Mouse (Mus musculus): Measurements from ENCODE around the gene Dnajb4. TPM values are rescaled to one million over a fixed set of nuclear protein-coding genes. Genes with fewer than 3 reads are reported as not detected.

Dnajb4 gene
- polyA plus RNA-seq, 1 experiment from 2014 or later: 85.0 TPM

- no peak for TF ChIP-seq CTCF (IDR thresholded peaks at IDR 0.05)
- DNase-seq (ENCODE audit: low read depth, low spot score) (no peak), ATAC-seq (peak; percentile 57)
- in situ Hi-C loops (cut with MboI; ENCODE audit: low pct_unique_long_range_greater_than_20kb): no loop called here
- H3K27me3 ChIP-seq: no peaks in the 10 kb centered on the region
- ChIA-PET CTCF (interaction anchor here (0.9 to 2.2 kb wide), 6 partner anchors 15 to 100 kb away, joined by 3 to 11 read pairs (median 6); no protein-coding TSS in a partner anchor), POLR2A (interaction anchor here (0.6 to 2.2 kb wide), 10 partner anchors 9 to 99 kb away, joined by 3 to 8 read pairs (median 4); no protein-coding TSS in a partner anchor)
Measured at GRCm38 (mm10) chr3:152210728-152211391, 758 bp upstream of the Dnajb4 start.

- TF ChIP-seq CTCF (IDR thresholded peaks at IDR 0.05): no peak
- H3K27me3 ChIP-seq: no peaks in the 10 kb centered on the region
- in situ Hi-C loops (cut with MboI; ENCODE audit: low pct_unique_long_range_greater_than_20kb): no loop called here
- DNase-seq (ENCODE audit: low read depth, low spot score): no peak
- ChIA-PET CTCF (interaction anchor here (0.6 to 2.2 kb wide), 6 partner anchors 10 to 99 kb away, joined by 3 to 8 read pairs (median 5); no protein-coding TSS in a partner anchor), POLR2A (interaction anchor here (0.7 to 1.9 kb wide), 5 partner anchors 14 to 87 kb away, joined by 3 to 7 read pairs (median 4); no protein-coding TSS in a partner anchor)
- peak; percentile 27 for ATAC-seq
Measured at GRCm38 (mm10) chr3:152209177-152209966, 730 bp downstream of the Dnajb4 start.

GRCm38 (mm10) chr3:152208096-152208885, 1.8 kb downstream of the Dnajb4 start:
- ATAC-seq: no peak
- in situ Hi-C loops (cut with MboI; ENCODE audit: low pct_unique_long_range_greater_than_20kb): no loop called here
- no peaks in the 10 kb centered on the region for H3K27me3 ChIP-seq
- POLR2A ChIA-PET: interaction anchor here (0.8 to 1.9 kb wide), 3 partner anchors 13 to 66 kb away, joined by 3 to 7 read pairs (median 3); no protein-coding TSS in a partner anchor
- CTCF ChIA-PET: interaction anchor here (0.6 to 1.5 kb wide), 6 partner anchors 9 to 98 kb away, joined by 3 to 7 read pairs (median 4); no protein-coding TSS in a partner anchor
- TF ChIP-seq CTCF (IDR thresholded peaks at IDR 0.05): no peak
- DNase-seq (ENCODE audit: low read depth, low spot score): no peak

GRCm38 (mm10) chr3:152207156-152207555, 2.9 kb downstream of the Dnajb4 start:
- ChIA-PET CTCF (interaction anchor here (1.0 to 3.7 kb wide), 5 partner anchors 11 to 95 kb away, joined by 4 to 19 read pairs (median 12); no protein-coding TSS in a partner anchor), POLR2A (no interaction called here)
- H3K27me3 ChIP-seq: no peaks in the 10 kb centered on the region
- TF ChIP-seq CTCF (IDR thresholded peaks at IDR 0.05): no peak
- in situ Hi-C loops (cut with MboI; ENCODE audit: low pct_unique_long_range_greater_than_20kb): no loop called here
- no peak for ATAC-seq
- no peak for DNase-seq (ENCODE audit: low read depth, low spot score)

- DNase-seq (ENCODE audit: low read depth, low spot score): no peak
- no peak for TF ChIP-seq CTCF (IDR thresholded peaks at IDR 0.05)
- in situ Hi-C loops (cut with MboI; ENCODE audit: low pct_unique_long_range_greater_than_20kb): no loop called here
- no peaks in the 10 kb centered on the region for H3K27me3 ChIP-seq
- no peak for ATAC-seq
- ChIA-PET POLR2A (interaction anchor here (1.0 to 2.0 kb wide), 2 partner anchors 10 to 22 kb away, joined by 3 to 5 read pairs; no protein-coding TSS in a partner anchor), CTCF (interaction anchor here (1.4 to 3.7 kb wide), 4 partner anchors 8 to 93 kb away, joined by 4 to 19 read pairs (median 10); no protein-coding TSS in a partner anchor)
Measured at GRCm38 (mm10) chr3:152204577-152204976, 5.5 kb downstream of the Dnajb4 start.

- POLR2A ChIA-PET: interaction anchor here (2.0 kb wide), 1 partner anchor 22 kb away, joined by 5 read pairs; no protein-coding TSS in a partner anchor
- H3K27me3 ChIP-seq: no peaks in the 10 kb centered on the region
- TF ChIP-seq CTCF (IDR thresholded peaks at IDR 0.05): no peak
- CTCF ChIA-PET: interaction anchor here (1.3 to 3.7 kb wide), 4 partner anchors 8 to 111 kb away, joined by 3 to 17 read pairs (median 4); no protein-coding TSS in a partner anchor
- in situ Hi-C loops (cut with MboI; ENCODE audit: low pct_unique_long_range_greater_than_20kb): no loop called here
- DNase-seq (ENCODE audit: low read depth, low spot score) (no peak), ATAC-seq (no peak)
Measured at GRCm38 (mm10) chr3:152203996-152204395, 6.1 kb downstream of the Dnajb4 start.

GRCm38 (mm10) chr3:152203411-152203810, 6.7 kb downstream of the Dnajb4 start:
- DNase-seq (ENCODE audit: low read depth, low spot score): no peak
- TF ChIP-seq CTCF (IDR thresholded peaks at IDR 0.05): no peak
- H3K27me3 ChIP-seq: no peaks in the 10 kb centered on the region
- ATAC-seq: no peak
- in situ Hi-C loops (cut with MboI; ENCODE audit: low pct_unique_long_range_greater_than_20kb): no loop called here
- POLR2A ChIA-PET: no interaction called here
- CTCF ChIA-PET: interaction anchor here (1.3 to 1.4 kb wide), 2 partner anchors 10 to 112 kb away, joined by 3 to 4 read pairs; no protein-coding TSS in a partner anchor

- no peaks in the 10 kb centered on the region for H3K27me3 ChIP-seq
- no peak for DNase-seq (ENCODE audit: low read depth, low spot score)
- in situ Hi-C loops (cut with MboI; ENCODE audit: low pct_unique_long_range_greater_than_20kb): no loop called here
- TF ChIP-seq CTCF (IDR thresholded peaks at IDR 0.05): no peak
- ChIA-PET POLR2A (no interaction called here), CTCF (interaction anchor here (1.3 kb wide), 1 partner anchor 112 kb away, joined by 3 read pairs; no protein-coding TSS in a partner anchor)
- ATAC-seq: no peak
Measured at GRCm38 (mm10) chr3:152202942-152203341, 7.2 kb downstream of the Dnajb4 start.

GRCm38 (mm10) chr3:152201651-152202050, 8.5 kb downstream of the Dnajb4 start:
- POLR2A ChIA-PET: interaction anchor here (0.5 kb wide), 1 partner anchor 16 kb away, joined by 3 read pairs; no protein-coding TSS in a partner anchor
- ATAC-seq: no peak

More at GRCm38 (mm10) chr3:152201651-152202050, 8.5 kb downstream of the Dnajb4 start:
- H3K27me3 ChIP-seq: no peaks in the 10 kb centered on the region
- DNase-seq (ENCODE audit: low read depth, low spot score): no peak
- CTCF ChIA-PET: interaction anchor here (1.3 to 2.4 kb wide), 2 partner anchors 8 to 90 kb away, joined by 3 to 6 read pairs; no protein-coding TSS in a partner anchor
- no peak for TF ChIP-seq CTCF (IDR thresholded peaks at IDR 0.05)
- in situ Hi-C loops (cut with MboI; ENCODE audit: low pct_unique_long_range_greater_than_20kb): no loop called here
